Mouse (Mus musculus) liver, embryonic 13.5 days (tissue): ENCODE measurements at regions not wholly inside any gene's neighbourhood (a gene's known extent, or its start where the extent isn't known, plus 50 kb on each side); places are given as distances from the start of the nearest gene placed in this dataset.

Experiments used
- ATAC-seq: fragments of 200-750 bp; cut with Nextera tagmentation; 2 replicates; pipeline ENCODE4 v1.8.0; 2017; ENCODE audit warnings: low read depth, mild to moderate bottlenecking, moderate number of reproducible peaks, moderate library complexity
- DNase-seq: peaks from one replicate; pipeline ENCODE4 v3.0.0; 2022
- H3K27ac ChIP-seq: fragments of 300-500 bp; sonication (generic); 2 replicates; pipeline ENCODE4 v1.5.1; 2015; ENCODE audit warnings: moderate library complexity, mild to moderate bottlenecking, inconsistent platforms
- H3K27me3 ChIP-seq: fragments of 300-500 bp; sonication (generic); 2 replicates; pipeline ENCODE4 v1.6.1; 2015; ENCODE audit warnings: mild to moderate bottlenecking, inconsistent platforms
- H3K36me3 ChIP-seq: fragments of 300-500 bp; sonication (generic); 2 replicates; pipeline ENCODE4 v1.6.1; 2015; ENCODE audit warnings: mild to moderate bottlenecking, inconsistent platforms
- H3K4me1 ChIP-seq: fragments of 300-500 bp; sonication (generic); replicated peaks from 2 replicates; pipeline ENCODE4 v1.6.1; 2015; ENCODE audit warnings: inconsistent platforms
- H3K4me2 ChIP-seq: fragments of 300-500 bp; sonication (generic); 2 replicates; pipeline ENCODE4 v1.6.1; 2015; ENCODE audit warnings: inconsistent platforms, mild to moderate bottlenecking, moderate library complexity
- H3K4me3 ChIP-seq: fragments of 300-500 bp; sonication (generic); replicated peaks from 2 replicates; pipeline ENCODE4 v1.5.1; 2015; ENCODE audit warnings: mild to moderate bottlenecking, inconsistent platforms
- H3K9ac ChIP-seq: fragments of 300-500 bp; sonication (generic); 2 replicates; pipeline ENCODE4 v1.6.1; 2015; ENCODE audit warnings: mild to moderate bottlenecking, inconsistent platforms
- H3K9me3 ChIP-seq: fragments of 300-500 bp; sonication (generic); replicated peaks from 2 replicates; pipeline ENCODE4 v1.6.1; 2016; ENCODE audit warnings: inconsistent platforms
- WGBS: fragments of 180-500 bp; shearing (Covaris S2); methylation state at CpG from one replicate; pipeline ENCODE4 v1.1.7; 2015; ENCODE audit not compliant: insufficient replicate concordance; 5-methylcytosine and 5-hydroxymethylcytosine counted together

DNA sequence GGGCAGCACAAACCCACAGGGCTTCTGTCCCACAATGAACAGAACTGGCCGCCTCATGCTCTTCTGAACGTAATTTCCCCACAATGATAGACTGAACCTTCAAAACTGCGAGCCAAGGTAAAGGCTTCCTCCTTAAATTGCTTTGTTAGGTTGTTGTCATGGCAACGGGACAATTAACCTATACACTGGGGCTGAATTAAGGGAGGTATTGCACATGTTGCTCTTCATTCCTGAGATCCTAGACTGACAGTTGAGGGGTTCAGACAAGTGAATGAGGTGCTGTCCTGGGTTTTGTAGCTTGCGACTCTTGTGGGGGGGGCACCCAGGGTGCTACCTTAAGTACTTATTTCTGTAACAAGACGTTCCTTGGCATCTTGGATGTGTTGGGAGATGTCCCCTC is 100.6 kb upstream of the Pmepa1 start:
- Histone ChIP-seq H3K27me3 (no peaks in the 10 kb centered on the region), H3K4me1 (peaks cover 7% of the 10 kb centered on the region; the same call in 1 of the 2 replicates), H3K4me3 (no peak overlapping the region), H3K36me3 (no peaks in the 10 kb centered on the region), H3K4me2 (no peak overlapping the region), H3K9me3 (peaks cover 12% of the 10 kb centered on the region; the same call in 1 of the 2 replicates), H3K9ac (no peak overlapping the region), H3K27ac (no peak overlapping the region)
- no peak for DNase-seq
- WGBS, result 56% methylated on average over 6 of the region's 6 CpGs
- ATAC-seq, result no peak

GRCm38 (mm10) chr2:173377497-173378257 is 101.3 kb upstream of the Pmepa1 start:
- Histone ChIP-seq H3K9me3 (0 out of 2 replicates have a peak, but pooled peaks cover 6% of the 10 kb centered on the region), H3K27me3 (no peaks in the 10 kb centered on the region), H3K4me3 (no peak overlapping the region), H3K4me2 (no peak overlapping the region), H3K9ac (no peak overlapping the region), H3K27ac (no peak overlapping the region), H3K4me1 (peaks cover 7% of the 10 kb centered on the region; the same call in 1 of the 2 replicates), H3K36me3 (no peaks in the 10 kb centered on the region)
- ATAC-seq (0 out of 2 replicates have a peak, but pooled peaks have one; percentile 26), DNase-seq (peak; percentile 8)
- WGBS, result 10% methylated on average over 10 of the region's 12 CpGs

DNA sequence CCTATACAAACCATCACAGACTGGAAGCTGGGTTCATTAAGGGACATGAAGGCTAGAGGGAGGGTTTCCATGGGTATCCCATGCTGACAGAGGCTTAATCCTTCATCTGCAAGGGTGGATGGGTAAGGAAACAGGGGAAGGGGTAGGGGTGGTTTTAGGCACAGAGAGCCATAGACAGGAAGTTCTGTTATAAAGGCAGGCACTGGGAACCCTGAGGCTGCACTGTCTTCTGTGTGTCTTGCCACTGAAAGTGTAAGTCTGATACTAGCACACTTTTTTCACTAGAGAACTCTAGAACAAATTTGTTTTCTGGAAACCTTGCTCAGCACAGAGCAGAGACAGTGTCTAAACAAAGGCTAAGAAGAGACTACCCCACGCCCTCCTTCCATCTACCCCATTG is 103.4 kb upstream of the Pmepa1 start:
- no peaks in the 10 kb centered on the region for H3K36me3 ChIP-seq
- H3K4me1 ChIP-seq, result peaks cover 7% of the 10 kb centered on the region; the same call in 1 of the 2 replicates
- H3K9me3 ChIP-seq, result no peaks in the 10 kb centered on the region
- no peaks in the 10 kb centered on the region for H3K27me3 ChIP-seq
- DNase-seq (no peak), ATAC-seq (no peak)
- no peak overlapping the region for H3K9ac ChIP-seq
- H3K4me3 ChIP-seq, result no peak overlapping the region
- no peak overlapping the region for H3K27ac ChIP-seq
- no peak overlapping the region for H3K4me2 ChIP-seq
- WGBS, result 84% methylated on average over 1 of the region's 1 CpGs

DNA sequence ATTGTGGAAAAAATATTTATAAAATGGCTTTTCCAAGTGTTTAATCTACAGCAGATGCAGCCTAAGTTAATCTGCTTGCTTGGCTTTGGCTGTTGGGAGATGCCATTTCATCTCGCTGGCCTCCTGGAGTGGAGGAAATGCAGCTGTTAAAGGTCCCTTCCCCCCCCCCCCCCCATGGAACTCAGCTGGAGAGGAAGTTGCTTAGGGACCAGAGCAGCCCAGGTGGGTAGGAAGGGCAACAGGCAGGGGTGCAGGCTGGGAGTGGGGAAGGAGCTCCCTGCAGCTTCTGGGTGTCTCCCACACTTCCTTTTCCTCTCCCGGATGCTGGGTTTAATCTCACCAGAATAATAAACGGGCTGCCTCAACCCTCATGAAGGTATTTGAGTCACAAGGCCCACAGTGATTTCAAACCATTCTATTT is 104.0 kb upstream of the Pmepa1 start:
- ATAC-seq (no peak), DNase-seq (no peak)
- no peaks in the 10 kb centered on the region for H3K27me3 ChIP-seq
- WGBS, result 18% methylated on average over 3 of the region's 3 CpGs
- no peak overlapping the region for H3K9ac ChIP-seq
- H3K4me2 ChIP-seq, result no peak overlapping the region
- no peaks in the 10 kb centered on the region for H3K9me3 ChIP-seq
- H3K4me3 ChIP-seq, result no peak overlapping the region
- no peak overlapping the region for H3K27ac ChIP-seq
- peaks cover 7% of the 10 kb centered on the region; the same call in 1 of the 2 replicates for H3K4me1 ChIP-seq
- no peaks in the 10 kb centered on the region for H3K36me3 ChIP-seq

- WGBS, result 35% methylated on average over 7 of the region's 7 CpGs
- Histone ChIP-seq H3K27me3 (no peaks in the 10 kb centered on the region), H3K27ac (no peak overlapping the region)
Measured at GRCm38 (mm10) chr2:173382176-173382813, 106.0 kb upstream of the Pmepa1 start.

DNA sequence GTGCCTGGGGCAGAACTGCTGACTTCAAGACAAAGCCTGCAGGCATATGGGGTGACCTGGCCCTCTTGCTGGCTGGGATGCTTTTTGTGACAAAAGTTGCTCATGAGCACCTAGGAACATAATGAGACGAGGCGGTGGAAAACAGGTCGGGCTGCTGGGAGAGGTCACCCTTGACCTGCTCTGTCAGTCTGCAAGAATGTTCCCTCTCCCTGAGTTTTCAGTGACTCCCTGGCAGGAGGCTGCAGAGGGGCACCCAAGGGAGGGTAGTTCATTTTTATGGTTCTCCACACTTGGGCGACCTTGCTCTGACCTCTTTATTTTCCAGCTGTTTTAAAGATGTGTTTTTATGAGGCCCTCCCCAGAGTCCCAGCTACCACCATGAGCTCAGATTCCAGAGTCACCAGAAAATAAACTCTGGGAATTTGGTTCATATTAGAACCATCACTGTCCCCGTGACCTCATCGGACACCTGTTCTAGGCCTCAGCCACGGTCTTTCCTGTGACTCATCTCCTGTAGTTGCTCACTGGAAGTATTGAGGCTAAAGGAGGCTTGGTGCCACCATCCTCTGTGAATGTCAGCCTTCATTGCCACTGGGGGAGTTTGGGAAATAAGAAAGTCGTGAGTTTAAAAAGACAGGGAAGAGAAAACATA is 108.7 kb upstream of the Pmepa1 start:
- ATAC-seq, result no peak
- H3K36me3 ChIP-seq, result no peaks in the 10 kb centered on the region

More at GRCm38 (mm10) chr2:173382176-173382813, 106.0 kb upstream of the Pmepa1 start:
- Histone ChIP-seq H3K9me3 (no peaks in the 10 kb centered on the region), H3K4me2 (no peak overlapping the region), H3K36me3 (no peaks in the 10 kb centered on the region), H3K4me1 (peaks cover 7% of the 10 kb centered on the region; the same call in 1 of the 2 replicates), H3K9ac (no peak overlapping the region), H3K4me3 (no peak overlapping the region)
- ATAC-seq, result no peak
- DNase-seq, result no peak

GRCm38 (mm10) chr2:173385722-173386141 is 109.4 kb upstream of the Pmepa1 start:
- DNase-seq (no peak), ATAC-seq (no peak)
- no peak overlapping the region for H3K4me3 ChIP-seq
- H3K27ac ChIP-seq, result no peak overlapping the region
- no peak overlapping the region for H3K9ac ChIP-seq
- 42% methylated on average over 9 of the region's 9 CpGs for WGBS
- no peaks in the 10 kb centered on the region for H3K9me3 ChIP-seq
- H3K4me1 ChIP-seq, result no peaks in the 10 kb centered on the region
- H3K27me3 ChIP-seq, result no peaks in the 10 kb centered on the region
- H3K4me2 ChIP-seq, result no peak overlapping the region
- H3K36me3 ChIP-seq, result no peaks in the 10 kb centered on the region

More for the DNA sequence above, 108.7 kb upstream of the Pmepa1 start:
- Histone ChIP-seq H3K27ac (no peak overlapping the region), H3K4me1 (no peaks in the 10 kb centered on the region), H3K9me3 (no peaks in the 10 kb centered on the region), H3K27me3 (no peaks in the 10 kb centered on the region), H3K4me2 (no peak overlapping the region), H3K4me3 (no peak overlapping the region), H3K9ac (no peak overlapping the region)
- DNase-seq, result no peak
- WGBS, result 56% methylated on average over 8 of the region's 8 CpGs

DNA sequence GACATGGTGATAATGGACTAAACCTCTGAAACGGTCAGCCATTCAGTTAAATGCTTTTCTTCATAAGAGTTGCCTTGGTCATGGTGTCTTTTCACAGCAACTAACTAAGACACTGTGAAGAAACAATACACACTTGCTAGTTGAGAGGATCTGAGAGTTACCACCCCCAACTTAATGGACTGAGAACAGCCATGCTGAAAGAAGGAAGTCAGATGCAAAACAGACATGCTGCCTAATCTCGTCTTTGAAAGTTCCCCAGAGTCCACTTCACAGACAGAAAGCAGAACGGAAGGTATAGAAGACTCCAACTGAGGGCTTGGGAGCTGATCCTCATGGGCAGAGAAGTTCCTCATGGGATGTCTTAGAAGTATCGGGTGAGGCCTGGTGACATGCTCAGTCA is 111.8 kb upstream of the Pmepa1 start:
- WGBS, result 38% methylated on average over 4 of the region's 4 CpGs
- Histone ChIP-seq H3K27me3 (no peaks in the 10 kb centered on the region), H3K4me3 (no peak overlapping the region), H3K36me3 (no peaks in the 10 kb centered on the region), H3K4me2 (no peak overlapping the region), H3K9ac (no peak overlapping the region), H3K4me1 (no peaks in the 10 kb centered on the region), H3K27ac (no peak overlapping the region), H3K9me3 (no peaks in the 10 kb centered on the region)
- DNase-seq (no peak), ATAC-seq (no peak)

DNA sequence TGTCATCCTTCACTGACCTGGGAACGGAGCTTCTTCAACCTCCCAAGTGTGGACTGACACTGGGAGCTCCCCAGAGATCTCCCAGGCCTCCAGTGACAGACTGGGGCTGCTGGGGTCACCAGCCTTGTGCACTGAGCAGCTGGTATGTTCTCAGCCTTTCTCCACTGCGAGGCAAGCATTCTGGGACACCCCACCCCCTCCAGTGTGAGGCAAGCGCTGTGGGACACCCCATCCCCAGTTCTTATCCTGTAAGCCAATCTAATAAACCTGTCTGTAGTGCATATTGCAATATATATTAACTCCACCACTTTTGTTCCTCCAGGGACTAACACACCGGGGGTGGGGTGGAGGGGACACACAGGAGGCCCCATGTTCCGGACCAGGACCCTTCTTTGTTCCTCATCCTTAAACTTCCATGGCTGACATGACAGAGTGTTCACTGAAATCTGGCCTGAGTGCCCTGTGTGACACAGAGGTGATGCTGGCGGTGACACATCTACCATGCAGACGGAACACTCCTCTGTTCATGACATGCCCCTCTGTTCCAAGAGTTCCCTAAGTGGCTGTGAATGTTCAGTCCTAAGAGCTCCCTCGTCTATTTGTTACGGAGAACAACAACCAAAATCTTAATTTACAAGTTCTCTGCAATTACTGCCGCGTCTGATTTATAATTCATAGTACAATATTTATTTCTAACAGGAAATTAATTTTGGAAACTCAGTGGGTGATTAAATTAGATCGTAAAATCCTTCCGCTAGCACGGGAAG is 116.4 kb upstream of the Pmepa1 start:
- Histone ChIP-seq H3K36me3 (no peaks in the 10 kb centered on the region), H3K9me3 (no peaks in the 10 kb centered on the region), H3K4me1 (no peaks in the 10 kb centered on the region), H3K4me2 (no peak overlapping the region), H3K27ac (no peak overlapping the region), H3K9ac (no peak overlapping the region), H3K27me3 (no peaks in the 10 kb centered on the region), H3K4me3 (no peak overlapping the region)
- 76% methylated on average over 14 of the region's 14 CpGs for WGBS
- ATAC-seq (no peak), DNase-seq (no peak)

GRCm38 (mm10) chr2:173393324-173393592 is 116.9 kb upstream of the Pmepa1 start:
- WGBS, result 53% methylated on average over 2 of the region's 2 CpGs
- no peaks in the 10 kb centered on the region for H3K9me3 ChIP-seq

GRCm38 (mm10) chr2:173395526-173395925 is 119.2 kb upstream of the Pmepa1 start:
- ATAC-seq, result no peak
- Histone ChIP-seq H3K4me2 (no peak overlapping the region), H3K4me1 (no peaks in the 10 kb centered on the region), H3K9me3 (no peaks in the 10 kb centered on the region), H3K36me3 (no peaks in the 10 kb centered on the region), H3K4me3 (no peak overlapping the region), H3K27me3 (no peaks in the 10 kb centered on the region), H3K9ac (no peak overlapping the region), H3K27ac (no peak overlapping the region)
- 36% methylated on average over 6 of the region's 6 CpGs for WGBS
- DNase-seq, result no peak

More at GRCm38 (mm10) chr2:173393324-173393592, 116.9 kb upstream of the Pmepa1 start:
- Histone ChIP-seq H3K4me3 (no peak overlapping the region), H3K36me3 (no peaks in the 10 kb centered on the region), H3K9ac (no peak overlapping the region), H3K4me1 (no peaks in the 10 kb centered on the region), H3K4me2 (no peak overlapping the region), H3K27me3 (no peaks in the 10 kb centered on the region), H3K27ac (no peak overlapping the region)
- ATAC-seq (no peak), DNase-seq (no peak)
